Mouse (Mus musculus) B cell, adult 2 months (primary cell): ENCODE data around the gene Ripk3.

Experiments
- DNase-seq, 2 experiments: peaks; one replicate each; pipeline ENCODE4 v3.0.0; 2022

The Ripk3 gene

GRCm38 (mm10) chr14:55793946-55794345, 5.3 kb upstream of the Ripk3 start:
- no peak for DNase-seq

GRCm38 (mm10) chr14:55793461-55793860, 4.8 kb upstream of the Ripk3 start:
- DNase-seq, result no peak

GRCm38 (mm10) chr14:55787731-55788130, 934 bp downstream of the Ripk3 start:
- no peak for DNase-seq

GRCm38 (mm10) chr14:55785195-55785594, 3.5 kb downstream of the Ripk3 start:
- no peak for DNase-seq

GRCm38 (mm10) chr14:55783958-55784235, 4.8 kb downstream of the Ripk3 start, which contains the start of gene Adcy4:
Adcy4 (minus strand) TSS chr14:55784095.
- DNase-seq, result no peak

GRCm38 (mm10) chr14:55783171-55783957, 5.3 kb downstream of the Ripk3 start:
- no peak for DNase-seq

GRCm38 (mm10) chr14:55782361-55782960, 6.2 kb downstream of the Ripk3 start:
- DNase-seq, result no peak

- DNase-seq, result peak; percentile 64 to 67
Measured at GRCm38 (mm10) chr14:55781310-55781709, 7.4 kb downstream of the Ripk3 start.

GRCm38 (mm10) chr14:55780736-55781135, 7.9 kb downstream of the Ripk3 start:
- no peak for DNase-seq

- DNase-seq, result peak; percentile 0
Measured at GRCm38 (mm10) chr14:55779656-55780055, 9.0 kb downstream of the Ripk3 start.

- peak in 1 of 2 experiments; percentile 0 for DNase-seq
Measured at GRCm38 (mm10) chr14:55778686-55779085, 10.0 kb downstream of the Ripk3 start.

- peak in 1 of 2 experiments; percentile 0 for DNase-seq
Measured at GRCm38 (mm10) chr14:55777806-55778205, 10.9 kb downstream of the Ripk3 start.

GRCm38 (mm10) chr14:55777176-55777575, 11.5 kb downstream of the Ripk3 start:
- no peak for DNase-seq

GRCm38 (mm10) chr14:55776711-55777110, 12.0 kb downstream of the Ripk3 start:
- DNase-seq, result no peak

- DNase-seq, result no peak
Measured at GRCm38 (mm10) chr14:55769087-55769703, 19.5 kb downstream of the Ripk3 start.

GRCm38 (mm10) chr14:55768555-55768954, 20.1 kb downstream of the Ripk3 start:
- DNase-seq, result no peak

- peak; percentile 46 to 56 for DNase-seq
Measured at GRCm38 (mm10) chr14:55767519-55768414, 20.9 kb downstream of the Ripk3 start.

GRCm38 (mm10) chr14:55765696-55766095, 23.0 kb downstream of the Ripk3 start, which contains the start of gene Ltb4r1:
Ltb4r1 (plus strand) TSS chr14:55765962.
- DNase-seq, result no peak

- no peak for DNase-seq
Measured at GRCm38 (mm10) chr14:55763166-55763565, 25.5 kb downstream of the Ripk3 start.

- DNase-seq, result peak; percentile 35 to 37
Measured at GRCm38 (mm10) chr14:55762001-55762821, 26.5 kb downstream of the Ripk3 start.

GRCm38 (mm10) chr14:55761163-55761562, 27.5 kb downstream of the Ripk3 start, which contains the start of gene Ltb4r2:
Ltb4r2 (plus strand) TSS chr14:55761428.
- no peak for DNase-seq

GRCm38 (mm10) chr14:55760156-55760555, 28.5 kb downstream of the Ripk3 start:
- peak; percentile 92 to 93 for DNase-seq
